Mouse (Mus musculus) heart, adult 2 months (tissue): ENCODE measurements at regions not wholly inside any gene's neighbourhood (a gene's known extent, or its start where the extent isn't known, plus 50 kb on each side); places are given as distances from the start of the nearest gene placed in this dataset.
"Not testable (repeated sequence)": the region's sequence is repeated elsewhere in the genome, so short reads cannot be mapped to it uniquely, and the experiment has no call there.

Experiments
- DNase-seq, 2 experiments: peaks; one replicate each; pipeline ENCODE4 v3.0.0; 2021
- H3K27ac ChIP-seq: fragments of 200-600 bp; 2 replicates; pipeline ENCODE4 v1.8.1; 2022
- H3K27me3 ChIP-seq: fragments of 200-500 bp; 2 replicates; pipeline ENCODE4 v1.6.1; 2012; ENCODE audit warnings: mild to moderate bottlenecking, low read length, inconsistent platforms, mixed read lengths; ENCODE audit not compliant: control insufficient read depth, insufficient read depth
- H3K36me3 ChIP-seq: fragments of 200-500 bp; 2 replicates; pipeline ENCODE4 v1.6.1; 2012; ENCODE audit warnings: low read length, inconsistent platforms; ENCODE audit not compliant: control insufficient read depth, insufficient read depth
- H3K4me1 ChIP-seq: fragments of 200-500 bp; 2 replicates; pipeline ENCODE4 v1.6.1; 2011; ENCODE audit warnings: low read length; ENCODE audit not compliant: control insufficient read depth, insufficient read depth
- H3K4me3 ChIP-seq: fragments of 200-600 bp; 2 replicates; pipeline ENCODE4 v1.8.1; 2022
- H3K79me2 ChIP-seq: fragments of 200-500 bp; replicated peaks from 2 replicates; pipeline ENCODE4 v1.6.1; 2012; ENCODE audit warnings: mild to moderate bottlenecking, inconsistent platforms, low read length, moderate library complexity, mixed read lengths; ENCODE audit not compliant: control insufficient read depth, insufficient read depth
- H3K9ac ChIP-seq: fragments of 200-500 bp; 2 replicates; pipeline ENCODE4 v1.6.1; 2012; ENCODE audit warnings: low read depth, mild to moderate bottlenecking, control low read depth, inconsistent platforms, low read length, mixed read lengths
- WGBS: fragments of 180-500 bp; shearing (Covaris S2); methylation state at CpG from one replicate; pipeline ENCODE4 v1.1.7; 2018; 5-methylcytosine and 5-hydroxymethylcytosine counted together
- intact Hi-C: fragments of 180-260 bp; cut with DNase I; formaldehyde crosslinking; loops from one replicate; pipeline ENCODE4 v1.15.1; 2025

GRCm38 (mm10) chr14:52944925-52945324 is 449.4 kb upstream of the Olfr1507 start:
- DNase-seq, H3K79me2 ChIP-seq, H3K9ac ChIP-seq, H3K4me3 ChIP-seq, H3K36me3 ChIP-seq, H3K4me1 ChIP-seq, H3K27me3 ChIP-seq, H3K27ac ChIP-seq, intact Hi-C loops: not testable (repeated sequence)
- WGBS = no CpG with 5 or more reads among the region's 3 CpGs

GRCm38 (mm10) chr14:52942438-52942837 is 446.9 kb upstream of the Olfr1507 start:
- H3K27me3 ChIP-seq, H3K36me3 ChIP-seq, H3K4me1 ChIP-seq, DNase-seq, H3K9ac ChIP-seq, H3K79me2 ChIP-seq, H3K4me3 ChIP-seq, intact Hi-C loops, H3K27ac ChIP-seq: not testable (repeated sequence)

- H3K9ac ChIP-seq, intact Hi-C loops, H3K27ac ChIP-seq, DNase-seq, H3K36me3 ChIP-seq, H3K79me2 ChIP-seq, H3K4me1 ChIP-seq, H3K4me3 ChIP-seq, H3K27me3 ChIP-seq: not testable (repeated sequence)
- WGBS = no CpG with 5 or more reads among the region's 1 CpGs
Observed at GRCm38 (mm10) chr14:52941747-52942146, 446.2 kb upstream of the Olfr1507 start.

GRCm38 (mm10) chr14:52920138-52920537 is 424.6 kb upstream of the Olfr1507 start:
- H3K79me2 ChIP-seq, H3K36me3 ChIP-seq, DNase-seq, H3K27ac ChIP-seq, H3K27me3 ChIP-seq, H3K4me1 ChIP-seq, H3K4me3 ChIP-seq, H3K9ac ChIP-seq, intact Hi-C loops: not testable (repeated sequence)
- WGBS = no CpG with 5 or more reads among the region's 5 CpGs

GRCm38 (mm10) chr14:52913814-52914213 is 418.3 kb upstream of the Olfr1507 start:
- H3K27me3 ChIP-seq, intact Hi-C loops, H3K27ac ChIP-seq, H3K4me1 ChIP-seq, H3K36me3 ChIP-seq, H3K79me2 ChIP-seq, DNase-seq, H3K9ac ChIP-seq, H3K4me3 ChIP-seq: not testable (repeated sequence)
- no CpG with 5 or more reads among the region's 1 CpGs for WGBS

GRCm38 (mm10) chr14:52899629-52900028 is 404.1 kb upstream of the Olfr1507 start:
- H3K4me1 ChIP-seq, H3K9ac ChIP-seq, H3K27me3 ChIP-seq, intact Hi-C loops, H3K79me2 ChIP-seq, H3K27ac ChIP-seq, H3K36me3 ChIP-seq, H3K4me3 ChIP-seq, DNase-seq: not testable (repeated sequence)
- no CpG with 5 or more reads among the region's 3 CpGs for WGBS

GRCm38 (mm10) chr14:52898310-52898709 is 402.8 kb upstream of the Olfr1507 start:
- H3K36me3 ChIP-seq, H3K4me1 ChIP-seq: not testable (repeated sequence)

GRCm38 (mm10) chr14:52879978-52880377 is 384.4 kb upstream of the Olfr1507 start:
- intact Hi-C loops, H3K9ac ChIP-seq, H3K27me3 ChIP-seq, H3K79me2 ChIP-seq, H3K4me3 ChIP-seq, H3K4me1 ChIP-seq, DNase-seq, H3K27ac ChIP-seq, H3K36me3 ChIP-seq: not testable (repeated sequence)
- no CpG with 5 or more reads among the region's 3 CpGs for WGBS

More at GRCm38 (mm10) chr14:52898310-52898709, 402.8 kb upstream of the Olfr1507 start:
- H3K27ac ChIP-seq, intact Hi-C loops, H3K79me2 ChIP-seq, H3K9ac ChIP-seq, DNase-seq, H3K4me3 ChIP-seq, H3K27me3 ChIP-seq: not testable (repeated sequence)

- H3K79me2 ChIP-seq, H3K27ac ChIP-seq, H3K27me3 ChIP-seq, H3K9ac ChIP-seq, H3K4me3 ChIP-seq, intact Hi-C loops, H3K4me1 ChIP-seq, DNase-seq, H3K36me3 ChIP-seq: not testable (repeated sequence)
- no CpG with 5 or more reads among the region's 3 CpGs for WGBS
Observed at GRCm38 (mm10) chr14:52863841-52864240, 368.3 kb upstream of the Olfr1507 start.

- intact Hi-C loops = not testable (repeated sequence)
Observed at GRCm38 (mm10) chr14:52863107-52863506, 367.6 kb upstream of the Olfr1507 start.

More at GRCm38 (mm10) chr14:52863107-52863506, 367.6 kb upstream of the Olfr1507 start:
- not testable (repeated sequence) for H3K4me1 ChIP-seq, H3K4me3 ChIP-seq, H3K27ac ChIP-seq, H3K79me2 ChIP-seq, H3K9ac ChIP-seq, DNase-seq, H3K27me3 ChIP-seq, H3K36me3 ChIP-seq
